Mouse (Mus musculus) cerebellum, adult 11 months (tissue): ENCODE measurements around the gene Gnai2.
A peak's percentile ranks its signal among the peaks of the same experiment; 100 is the strongest.

ENCODE experiments used
- DNase-seq: peaks from one replicate; pipeline ENCODE4 v3.0.0; 2022

Gene Gnai2

DNA sequence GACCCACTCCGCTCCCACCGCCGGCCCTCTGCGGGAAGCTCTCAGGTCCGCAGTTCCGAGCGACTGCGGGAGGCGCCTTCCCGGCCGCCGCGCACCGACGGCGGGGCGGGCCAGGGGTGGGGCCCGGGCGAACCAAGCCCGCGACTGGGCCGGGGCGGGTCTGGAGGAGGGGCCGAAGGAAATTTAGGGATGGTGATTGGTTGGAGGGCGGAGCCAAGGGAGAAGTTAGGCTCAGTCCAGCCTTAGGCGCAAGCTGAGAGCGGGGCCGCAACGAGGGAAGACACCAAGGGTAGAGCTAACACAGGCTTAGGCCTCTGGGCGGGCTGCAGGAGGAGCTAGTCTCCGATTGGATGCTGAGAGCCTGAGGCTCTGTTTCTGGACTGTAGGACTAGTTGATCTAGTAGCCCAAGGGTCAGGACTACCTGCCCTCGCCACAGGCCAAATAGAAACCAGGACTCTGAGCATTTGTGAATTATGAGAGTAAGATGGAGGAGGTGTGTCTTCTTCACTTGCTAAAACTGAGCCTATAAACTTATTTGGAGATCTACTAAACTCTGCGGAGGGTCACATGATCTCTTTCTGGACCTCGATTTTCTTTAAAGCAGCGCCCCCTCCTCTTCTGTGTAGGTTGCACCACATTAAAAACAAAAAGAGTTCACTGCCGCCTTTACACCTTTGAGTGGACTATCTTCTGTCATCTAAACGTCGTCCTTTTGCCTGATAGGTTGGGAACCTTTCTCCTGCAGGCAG, at the start of gene Gnai2:
Gene Gnai2 (minus strand): TSS at position 89 of the 750 bp plus-strand sequence.
- peak; percentile 92 for DNase-seq

GRCm38 (mm10) chr9:107682405-107682804, 47.2 kb upstream of the Gnai2 start:
- DNase-seq: no peak

DNA sequence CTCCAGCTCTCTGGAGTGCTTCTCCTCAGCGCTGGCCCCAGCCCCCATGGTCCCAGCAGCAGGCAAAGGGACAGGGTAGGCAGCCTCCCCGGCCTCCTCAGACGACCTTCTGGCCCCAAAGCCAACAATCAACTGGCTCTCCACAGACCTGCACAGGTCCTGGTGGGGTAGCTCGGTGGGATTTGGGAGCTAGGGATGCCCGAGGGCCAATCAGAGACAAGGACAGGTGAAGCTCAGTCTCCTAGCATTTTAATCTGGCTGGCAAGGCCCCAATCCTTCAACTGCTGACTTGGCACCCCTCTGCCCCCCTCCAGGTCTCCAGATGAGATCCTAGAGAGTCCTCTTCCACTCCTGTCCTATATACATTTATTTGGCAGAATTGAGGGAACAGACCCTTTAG, 44.3 kb upstream of the Gnai2 start, which contains the start of gene Gnat1:
Gene Gnat1 (minus strand): TSS at position 212 of the 400 bp plus-strand sequence.
- no peak for DNase-seq

GRCm38 (mm10) chr9:107678861-107679260, 43.7 kb upstream of the Gnai2 start:
- no peak for DNase-seq

GRCm38 (mm10) chr9:107677819-107678526, 42.8 kb upstream of the Gnai2 start:
- DNase-seq: peak; percentile 69

GRCm38 (mm10) chr9:107677091-107677784, 42.1 kb upstream of the Gnai2 start:
- peak; percentile 52 for DNase-seq

DNA sequence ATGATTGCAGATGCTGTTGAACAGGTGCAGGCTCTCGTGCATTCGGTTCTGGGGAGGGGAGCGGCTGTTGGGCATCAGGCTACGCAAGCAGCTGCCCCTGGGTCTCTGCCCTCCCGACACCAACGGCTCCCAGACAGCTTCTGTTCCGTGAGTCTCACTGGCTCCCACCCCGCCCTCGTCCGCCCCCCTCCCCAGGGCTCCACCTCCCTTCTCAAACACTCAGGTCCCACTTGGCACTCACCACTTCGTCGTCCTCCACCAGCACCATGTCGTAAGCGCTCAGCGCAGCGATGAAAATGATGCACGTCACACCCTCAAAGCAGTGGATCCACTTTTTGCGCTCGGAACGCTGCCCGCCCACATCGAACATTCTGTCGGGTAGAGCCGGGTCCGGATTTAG, 41.1 kb upstream of the Gnai2 start:
- no peak for DNase-seq

- peak; percentile 43 for DNase-seq
These were observed 40.6 kb upstream of the Gnai2 start for GRCm38 (mm10) chr9:107675671-107676301.

DNA sequence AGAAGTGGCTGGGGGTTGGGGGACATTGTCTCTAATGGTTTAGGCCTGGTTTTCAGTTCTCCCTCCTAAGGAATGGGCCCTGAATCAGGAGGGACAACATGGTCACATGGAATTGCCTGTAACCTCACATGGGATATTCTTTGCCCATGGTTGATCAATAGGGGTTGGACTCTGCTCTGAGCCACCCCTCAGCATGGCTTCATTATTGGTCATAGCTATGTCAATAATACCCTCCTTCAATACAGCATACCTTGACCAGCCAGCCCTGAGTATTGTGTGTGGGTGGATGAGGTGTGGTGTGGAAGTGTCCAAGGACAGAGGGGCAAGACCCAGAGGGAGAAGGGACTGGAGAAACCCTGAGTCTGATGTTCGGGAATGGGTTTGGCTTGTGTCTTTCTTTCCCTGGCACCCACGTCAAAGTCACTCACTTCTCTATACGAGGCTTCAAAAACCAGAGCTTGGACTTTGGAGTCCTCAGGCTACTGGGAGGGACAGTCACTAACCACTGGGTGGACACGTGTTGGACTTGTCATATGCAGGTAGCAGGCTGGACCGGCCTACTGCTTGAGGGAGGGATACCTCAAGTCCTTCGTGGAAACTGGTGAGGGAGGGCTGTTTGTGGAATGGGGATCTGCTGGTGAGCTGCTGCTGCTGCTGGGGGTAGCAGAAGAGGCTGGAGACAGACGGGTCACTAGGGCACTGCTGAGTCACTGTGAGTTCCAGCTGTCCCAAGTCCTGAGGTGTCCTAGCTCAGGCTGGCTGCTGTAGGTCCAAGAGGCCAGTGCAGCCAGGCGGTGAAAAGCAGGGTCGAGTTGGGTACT, 39.7 kb upstream of the Gnai2 start:
- no peak for DNase-seq

DNA sequence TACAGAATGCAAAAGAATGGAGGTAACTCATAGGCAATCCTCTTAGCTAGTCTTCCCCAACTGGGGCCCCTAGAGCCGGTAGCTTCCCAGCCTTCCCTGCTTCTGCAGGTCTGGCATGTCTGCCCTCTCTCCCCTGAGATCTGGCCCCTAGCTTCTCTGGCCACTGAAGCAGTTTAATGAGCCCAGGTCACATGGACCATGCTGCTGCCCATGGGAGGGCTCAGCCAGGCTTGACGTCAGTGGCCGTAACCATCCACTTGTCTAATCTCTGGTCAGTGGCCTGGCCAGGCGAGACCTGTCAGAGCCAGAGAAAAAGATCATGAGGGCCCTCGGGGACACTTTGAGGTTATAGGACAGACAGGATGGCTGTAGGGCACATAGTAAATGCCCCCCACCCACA, 35.1 kb upstream of the Gnai2 start:
- DNase-seq: no peak

GRCm38 (mm10) chr9:107669480-107669945, 34.3 kb upstream of the Gnai2 start, which contains the start of gene Slc38a3:
Gene Slc38a3 (minus strand): TSS chr9:107669530.
- DNase-seq: no peak

GRCm38 (mm10) chr9:107668916-107669315, 33.7 kb upstream of the Gnai2 start:
- no peak for DNase-seq

- no peak for DNase-seq
These were observed 32.8 kb upstream of the Gnai2 start for GRCm38 (mm10) chr9:107668011-107668410.

DNA sequence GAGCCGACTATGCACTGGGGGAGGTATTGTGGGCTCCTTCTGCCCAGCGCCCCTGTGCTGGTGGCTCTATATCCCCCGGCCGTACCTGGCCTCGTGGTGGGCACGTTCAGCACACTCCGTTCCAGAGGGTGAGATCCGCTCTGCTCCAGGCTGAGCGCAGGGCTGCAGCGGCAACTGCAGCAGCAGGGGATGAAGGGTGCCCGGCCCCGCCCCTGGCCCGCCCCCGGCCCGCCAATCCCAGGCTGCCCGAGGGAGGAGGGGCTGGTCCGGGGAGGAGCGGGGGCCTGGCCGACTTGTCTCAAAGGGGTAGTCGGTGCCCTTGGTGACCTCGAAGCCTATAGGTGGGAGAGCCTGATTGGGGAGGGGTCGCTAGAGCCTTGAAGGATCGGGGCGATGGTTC, 32.1 kb upstream of the Gnai2 start:
- no peak for DNase-seq

DNA sequence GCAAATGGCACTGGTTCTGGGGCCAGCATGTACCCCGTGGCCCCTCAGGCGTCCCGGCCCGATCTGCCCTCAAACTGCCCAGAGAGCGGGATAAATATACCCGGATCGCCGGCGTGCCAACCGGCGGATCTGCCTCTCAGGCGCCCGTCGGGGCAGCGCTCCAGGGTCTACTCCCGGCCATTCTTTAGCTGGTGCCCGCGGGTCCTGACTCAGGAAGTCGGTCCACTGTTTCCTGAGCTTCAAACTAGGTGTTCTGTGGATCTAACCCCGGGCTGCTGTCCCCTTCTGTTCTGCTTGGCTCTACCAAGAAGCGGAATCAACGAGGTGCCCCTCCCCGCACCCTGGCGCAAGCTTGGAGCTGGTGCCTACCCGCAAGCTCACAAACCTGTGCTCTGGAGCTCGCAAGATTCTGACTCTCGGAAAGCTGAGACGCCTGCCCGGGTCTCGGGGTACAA, 31.6 kb upstream of the Gnai2 start:
- DNase-seq: no peak

DNA sequence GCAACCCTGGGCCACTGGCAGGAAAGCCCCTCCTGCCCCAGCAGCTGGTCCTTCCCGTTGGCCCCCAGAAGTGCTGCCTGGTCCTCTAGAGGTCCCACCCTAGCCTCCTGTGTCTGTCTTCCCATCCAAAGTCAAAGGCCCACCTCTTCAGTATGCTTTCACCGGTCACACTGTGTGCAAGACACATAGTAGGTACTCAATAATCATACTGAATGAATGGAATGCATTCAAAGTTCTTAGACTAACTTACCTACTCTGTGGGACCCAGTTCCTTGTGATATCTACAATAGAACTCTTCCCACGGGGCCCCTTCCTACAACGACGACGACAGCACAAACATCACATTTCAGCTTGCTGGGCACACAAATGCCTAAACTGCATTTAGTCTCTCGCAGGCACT, 30.1 kb upstream of the Gnai2 start:
- DNase-seq: no peak

- no peak for DNase-seq
These were observed 28.4 kb upstream of the Gnai2 start for GRCm38 (mm10) chr9:107663525-107663924.

DNA sequence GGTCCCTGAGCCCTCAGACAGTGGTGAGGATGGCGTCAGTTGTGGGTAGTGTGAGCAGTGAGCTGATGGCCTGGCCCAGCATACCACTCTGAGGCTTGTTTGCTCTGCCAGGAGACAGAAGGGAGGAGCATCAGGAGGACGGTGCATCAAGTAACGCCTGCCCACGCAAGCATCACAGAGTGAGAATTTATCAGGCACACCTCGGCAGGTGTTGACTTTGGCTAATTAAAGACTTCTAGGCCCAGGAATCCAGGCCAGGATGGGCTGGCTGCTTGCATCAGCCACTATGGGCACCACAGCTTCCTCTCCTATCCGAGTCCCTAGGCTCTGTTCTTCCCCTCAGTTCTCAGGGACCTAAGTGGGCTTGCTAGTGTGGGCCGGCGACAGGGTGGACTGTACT, 27.2 kb upstream of the Gnai2 start:
- DNase-seq: no peak

DNA sequence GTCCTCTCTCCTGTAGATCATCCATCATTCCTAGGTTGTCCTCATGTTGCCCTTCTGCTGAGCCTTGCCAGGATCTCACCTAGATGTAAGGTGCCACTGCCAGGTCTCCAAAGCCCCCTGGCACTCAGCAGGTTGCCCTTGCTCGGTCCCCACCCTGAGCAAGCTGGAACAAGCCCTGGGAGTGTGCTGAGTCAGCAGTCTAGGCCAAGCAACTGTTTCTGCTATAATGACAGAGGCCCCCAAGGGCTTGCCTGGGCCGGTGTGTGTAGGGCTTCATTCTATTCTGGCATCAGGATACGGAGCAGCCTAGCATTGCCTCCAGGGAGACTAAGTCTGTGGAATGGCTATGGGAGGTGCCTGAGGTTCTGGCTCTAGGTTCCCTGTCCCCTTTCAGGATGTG, 25.6 kb upstream of the Gnai2 start:
- DNase-seq: no peak

DNA sequence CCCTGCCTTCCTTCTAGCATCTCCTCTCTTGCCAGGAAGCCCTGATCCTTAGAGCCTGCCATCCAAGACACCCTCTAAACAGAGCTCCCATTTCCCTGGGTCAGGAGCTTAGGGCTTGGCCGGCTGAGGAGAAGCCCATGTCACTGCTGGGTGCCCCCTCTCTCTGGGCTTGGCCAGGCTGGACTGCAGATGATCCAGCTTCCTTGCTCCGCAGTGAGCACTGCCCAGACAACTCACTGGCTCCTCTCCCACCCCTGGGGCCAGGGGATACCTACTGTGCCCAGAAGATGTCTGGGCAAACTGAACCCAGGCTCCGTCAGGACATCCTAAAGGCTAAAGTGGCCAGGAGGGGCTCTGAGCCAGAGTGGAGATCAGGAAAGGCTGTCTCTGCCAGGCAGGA, 24.8 kb upstream of the Gnai2 start:
- DNase-seq: no peak

DNA sequence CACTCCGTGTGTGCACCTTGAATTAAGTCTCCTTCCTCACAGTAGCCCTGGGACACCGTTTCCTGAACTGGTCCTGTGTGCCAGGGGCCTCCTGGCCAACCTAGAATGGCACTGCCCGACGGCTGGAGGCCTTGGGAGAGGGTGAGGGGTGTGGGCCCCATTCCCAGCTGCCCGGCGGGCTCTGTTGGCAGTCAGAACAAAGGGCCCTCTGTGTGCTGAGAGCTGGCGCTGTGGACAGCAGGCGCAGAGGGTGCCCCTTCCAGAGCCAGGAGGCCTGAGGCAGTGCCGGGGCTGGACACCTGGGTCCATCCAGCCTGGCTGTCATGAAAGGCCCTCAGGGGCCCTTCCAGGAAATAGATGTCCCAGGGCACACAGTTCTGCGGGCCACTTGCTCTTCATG, 24.4 kb upstream of the Gnai2 start:
- no peak for DNase-seq

GRCm38 (mm10) chr9:107658096-107658495, 22.9 kb upstream of the Gnai2 start:
- DNase-seq: no peak
